Mouse (Mus musculus): ENCODE results near the gene N4bp1. TPM values are rescaled to one million over a fixed set of nuclear protein-coding genes. Genes with fewer than 3 reads are reported as not detected.

Gene N4bp1
- polyA plus RNA-seq, 1 experiment from 2014 or later, result 5.4 TPM

DNA sequence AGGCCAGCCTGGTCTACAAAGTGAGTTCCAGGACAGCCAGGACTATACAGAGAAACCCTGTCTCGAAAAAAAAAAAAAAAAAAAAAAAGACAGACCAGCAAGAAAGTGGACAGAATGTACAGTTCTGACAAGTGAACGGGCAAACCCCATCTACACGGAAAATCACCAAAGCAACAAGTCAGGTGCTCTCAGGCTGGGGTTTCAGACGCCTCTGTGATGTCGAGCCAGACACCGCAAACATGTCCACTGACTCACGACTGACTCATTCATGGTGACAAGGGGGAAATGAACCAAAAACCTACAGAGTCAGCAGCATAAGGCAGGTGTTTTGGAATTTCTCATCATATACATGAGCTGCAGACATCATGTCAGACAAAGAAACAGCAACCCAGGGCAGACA is 28.8 kb downstream of the N4bp1 start:
- Histone ChIP-seq H3K36me3 (ENCODE audit: control insufficient read depth, insufficient read depth) (peaks cover 14% of the 10 kb centered on the region; the same call in 1 of the 2 replicates), H3K4me1 (replicated peaks; ENCODE audit: control insufficient read depth, insufficient read depth, low read length) (0 out of 2 replicates have a peak, but pooled peaks cover 5% of the 10 kb centered on the region), H3K4me3 (ENCODE audit: low read depth, low read length) (no peak overlapping the region), H3K27ac (ENCODE audit: low read depth, low read length) (no peak overlapping the region), H3K27me3 (replicated peaks; ENCODE audit: control insufficient read depth, insufficient read depth, low read length) (no peaks in the 10 kb centered on the region), H3K9ac (ENCODE audit: low read depth, low read length) (no peak overlapping the region), H3K4me2 (replicated peaks; ENCODE audit: low read depth) (no peak overlapping the region), H3K9me3 (ENCODE audit: control insufficient read depth) (no peaks in the 10 kb centered on the region)
- WGBS, result 85% methylated on average over 6 of the region's 7 CpGs
- no peak for TF ChIP-seq CTCF (IDR thresholded peaks at IDR 0.05; ENCODE audit: low read depth)
- no peak for ATAC-seq

DNA sequence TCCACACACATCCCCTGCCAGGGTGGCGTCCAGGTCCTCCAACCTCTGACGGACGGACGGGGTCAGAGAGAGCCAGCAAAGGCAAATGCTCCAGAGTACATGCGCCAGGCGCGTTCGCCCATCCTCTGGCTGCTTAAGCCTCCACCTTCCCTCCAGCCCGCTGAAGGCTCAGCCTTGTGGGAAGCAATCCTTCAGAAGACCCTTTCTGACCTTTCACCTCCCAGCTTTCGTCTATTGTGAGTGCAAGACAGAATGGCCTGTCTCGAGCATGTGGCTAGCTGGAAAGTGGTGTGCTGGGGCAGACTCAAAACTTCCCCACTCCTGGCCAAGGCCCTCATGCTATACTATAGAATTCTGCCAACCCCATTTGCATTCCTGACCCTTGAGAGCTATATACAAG is 30.4 kb downstream of the N4bp1 start:
- Histone ChIP-seq H3K9ac (ENCODE audit: low read depth, low read length) (no peak overlapping the region), H3K4me2 (replicated peaks; ENCODE audit: low read depth) (no peak overlapping the region), H3K36me3 (ENCODE audit: control insufficient read depth, insufficient read depth) (peaks cover 11% of the 10 kb centered on the region), H3K4me3 (ENCODE audit: low read depth, low read length) (no peak overlapping the region), H3K4me1 (replicated peaks; ENCODE audit: control insufficient read depth, insufficient read depth, low read length) (0 out of 2 replicates have a peak, but pooled peaks cover 5% of the 10 kb centered on the region), H3K27ac (ENCODE audit: low read depth, low read length) (no peak overlapping the region), H3K27me3 (replicated peaks; ENCODE audit: control insufficient read depth, insufficient read depth, low read length) (no peaks in the 10 kb centered on the region), H3K9me3 (ENCODE audit: control insufficient read depth) (no peaks in the 10 kb centered on the region)
- WGBS, result 73% methylated on average over 11 of the region's 11 CpGs
- TF ChIP-seq CTCF (IDR thresholded peaks at IDR 0.05; ENCODE audit: low read depth), result no peak
- no peak for ATAC-seq

GRCm38 (mm10) chr8:86853989-86854373 is 31.1 kb downstream of the N4bp1 start:
- Histone ChIP-seq H3K9me3 (ENCODE audit: control insufficient read depth) (no peaks in the 10 kb centered on the region), H3K4me2 (replicated peaks; ENCODE audit: low read depth) (no peak overlapping the region), H3K9ac (ENCODE audit: low read depth, low read length) (no peak overlapping the region), H3K4me1 (replicated peaks; ENCODE audit: control insufficient read depth, insufficient read depth, low read length) (0 out of 2 replicates have a peak, but pooled peaks cover 5% of the 10 kb centered on the region), H3K36me3 (ENCODE audit: control insufficient read depth, insufficient read depth) (peaks cover 11% of the 10 kb centered on the region), H3K27ac (ENCODE audit: low read depth, low read length) (no peak overlapping the region), H3K4me3 (ENCODE audit: low read depth, low read length) (no peak overlapping the region), H3K27me3 (replicated peaks; ENCODE audit: control insufficient read depth, insufficient read depth, low read length) (no peaks in the 10 kb centered on the region)
- no peak for ATAC-seq
- no peak for TF ChIP-seq CTCF (IDR thresholded peaks at IDR 0.05; ENCODE audit: low read depth)
- WGBS, result 58% methylated on average over 2 of the region's 2 CpGs

- no peak for ATAC-seq
Measured at GRCm38 (mm10) chr8:86853266-86853988, 31.6 kb downstream of the N4bp1 start.

GRCm38 (mm10) chr8:86852491-86852890 is 32.6 kb downstream of the N4bp1 start:
- TF ChIP-seq CTCF (IDR thresholded peaks at IDR 0.05; ENCODE audit: low read depth), result no peak
- peaks cover 19% of the 10 kb centered on the region for H3K36me3 ChIP-seq (ENCODE audit: control insufficient read depth, insufficient read depth)
- no peak for ATAC-seq
- H3K27me3 ChIP-seq (replicated peaks; ENCODE audit: control insufficient read depth, insufficient read depth, low read length), result no peaks in the 10 kb centered on the region
- no peak overlapping the region for H3K27ac ChIP-seq (ENCODE audit: low read depth, low read length)
- WGBS, result 95% methylated on average over 3 of the region's 3 CpGs
- no peak overlapping the region for H3K4me3 ChIP-seq (ENCODE audit: low read depth, low read length)
- no peak overlapping the region for H3K4me2 ChIP-seq (replicated peaks; ENCODE audit: low read depth)
- no peaks in the 10 kb centered on the region for H3K9me3 ChIP-seq (ENCODE audit: control insufficient read depth)
- H3K4me1 ChIP-seq (replicated peaks; ENCODE audit: control insufficient read depth, insufficient read depth, low read length), result 0 out of 2 replicates have a peak, but pooled peaks cover 5% of the 10 kb centered on the region
- H3K9ac ChIP-seq (ENCODE audit: low read depth, low read length), result no peak overlapping the region

More at GRCm38 (mm10) chr8:86853266-86853988, 31.6 kb downstream of the N4bp1 start:
- H3K27me3 ChIP-seq (replicated peaks; ENCODE audit: control insufficient read depth, insufficient read depth, low read length), result no peaks in the 10 kb centered on the region
- no peak overlapping the region for H3K4me3 ChIP-seq (ENCODE audit: low read depth, low read length)
- H3K36me3 ChIP-seq (ENCODE audit: control insufficient read depth, insufficient read depth), result peaks cover 11% of the 10 kb centered on the region
- no peak overlapping the region for H3K27ac ChIP-seq (ENCODE audit: low read depth, low read length)
- H3K9me3 ChIP-seq (ENCODE audit: control insufficient read depth), result no peaks in the 10 kb centered on the region
- TF ChIP-seq CTCF (IDR thresholded peaks at IDR 0.05; ENCODE audit: low read depth), result no peak
- no peak overlapping the region for H3K4me2 ChIP-seq (replicated peaks; ENCODE audit: low read depth)
- 0 out of 2 replicates have a peak, but pooled peaks cover 5% of the 10 kb centered on the region for H3K4me1 ChIP-seq (replicated peaks; ENCODE audit: control insufficient read depth, insufficient read depth, low read length)
- 87% methylated on average over 8 of the region's 8 CpGs for WGBS
- H3K9ac ChIP-seq (ENCODE audit: low read depth, low read length), result no peak overlapping the region

- no peak for TF ChIP-seq CTCF (IDR thresholded peaks at IDR 0.05; ENCODE audit: low read depth)
- Histone ChIP-seq H3K4me3 (ENCODE audit: low read depth, low read length) (no peak overlapping the region), H3K36me3 (ENCODE audit: control insufficient read depth, insufficient read depth) (peaks cover 41% of the 10 kb centered on the region), H3K9ac (ENCODE audit: low read depth, low read length) (no peak overlapping the region), H3K4me2 (replicated peaks; ENCODE audit: low read depth) (no peak overlapping the region), H3K27me3 (replicated peaks; ENCODE audit: control insufficient read depth, insufficient read depth, low read length) (no peaks in the 10 kb centered on the region), H3K4me1 (replicated peaks; ENCODE audit: control insufficient read depth, insufficient read depth, low read length) (no peaks in the 10 kb centered on the region), H3K9me3 (ENCODE audit: control insufficient read depth) (no peaks in the 10 kb centered on the region), H3K27ac (ENCODE audit: low read depth, low read length) (no peak overlapping the region)
- no peak for ATAC-seq
- 84% methylated on average over 5 of the region's 5 CpGs for WGBS
Measured at GRCm38 (mm10) chr8:86848876-86849275, 36.2 kb downstream of the N4bp1 start.
